Mouse (Mus musculus) limb, embryonic 10.5 days (tissue): Measurements from ENCODE around the gene Fthl17b. TPM values are rescaled to one million over a fixed set of nuclear protein-coding genes. Genes with fewer than 3 reads are reported as not detected.
A peak's percentile ranks its signal among the peaks of the same experiment; 100 is the strongest.
"Not testable (repeated sequence)": the region's sequence is repeated elsewhere in the genome, so short reads cannot be mapped to it uniquely, and the experiment has no call there.

ENCODE experiments used
- DNase-seq: peaks from one replicate; pipeline ENCODE4 v3.0.0-alpha.2; 2017; ENCODE audit warnings: low spot score
- H3K27ac ChIP-seq: fragments of 300-500 bp; sonication (generic); 2 replicates; pipeline ENCODE4 v1.5.1; 2016; ENCODE audit warnings: mild to moderate bottlenecking
- H3K27me3 ChIP-seq: fragments of 300-500 bp; sonication (generic); 2 replicates; pipeline ENCODE4 v1.6.1; 2016; ENCODE audit warnings: low read depth, mild to moderate bottlenecking; ENCODE audit not compliant: poor library complexity, severe bottlenecking
- H3K36me3 ChIP-seq: fragments of 300-500 bp; sonication (generic); 2 replicates; pipeline ENCODE4 v1.6.1; 2016; ENCODE audit warnings: mild to moderate bottlenecking, moderate library complexity
- H3K4me1 ChIP-seq: fragments of 300-500 bp; sonication (generic); 2 replicates; pipeline ENCODE4 v1.6.1; 2016
- H3K4me3 ChIP-seq: fragments of 300-500 bp; sonication (generic); 2 replicates; pipeline ENCODE4 v1.5.1; 2016; ENCODE audit warnings: mild to moderate bottlenecking, moderate library complexity
- H3K9me3 ChIP-seq: fragments of 300-500 bp; sonication (generic); replicated peaks from 2 replicates; pipeline ENCODE4 v1.6.1; 2016; ENCODE audit warnings: mild to moderate bottlenecking
- WGBS: fragments of 180-500 bp; shearing (Covaris S2); methylation state at CpG from one replicate; pipeline ENCODE4 v1.1.7; 2016; 5-methylcytosine and 5-hydroxymethylcytosine counted together
- polyA plus RNA-seq: library from polyadenylated mRNA; unstranded; fragments of >200 nt; fragmentation: Nextera tagmentation; extraction: Ambion mirVana; gene quantifications from 2 replicates; pipeline ENCODE4 v1.2.1, GENCODE M21; 2016

Gene Fthl17b
- not detected in 2 replicates for polyA plus RNA-seq

- DNase-seq, H3K27me3 ChIP-seq, H3K9me3 ChIP-seq, H3K36me3 ChIP-seq, H3K4me3 ChIP-seq, H3K27ac ChIP-seq, H3K4me1 ChIP-seq: not testable (repeated sequence)
- 95% methylated on average over 4 of the region's 11 CpGs for WGBS
These were observed at the start of gene Fthl17b for GRCm38 (mm10) chrX:8962875-8963274. TSS of gene Fthl17b (minus strand) at chrX:8962975.

- not testable (repeated sequence) for H3K27ac ChIP-seq, H3K4me1 ChIP-seq, H3K36me3 ChIP-seq, H3K4me3 ChIP-seq, H3K27me3 ChIP-seq, H3K9me3 ChIP-seq, DNase-seq
- no CpG with 5 or more reads among the region's 9 CpGs for WGBS
These were observed 23.9 kb upstream of the Fthl17b start, which contains the start of gene Fthl17d for GRCm38 (mm10) chrX:8986655-8987054. TSS of gene Fthl17d (minus strand) at chrX:8986755.

- not testable (repeated sequence) for H3K4me3 ChIP-seq, H3K27ac ChIP-seq, H3K27me3 ChIP-seq, DNase-seq, H3K4me1 ChIP-seq, H3K36me3 ChIP-seq, H3K9me3 ChIP-seq
- WGBS, result no CpG with 5 or more reads among the region's 11 CpGs
These were observed 13.7 kb upstream of the Fthl17b start, which contains the start of gene Fthl17c for GRCm38 (mm10) chrX:8976459-8976858. TSS of gene Fthl17c (minus strand) at chrX:8976559.

DNA sequence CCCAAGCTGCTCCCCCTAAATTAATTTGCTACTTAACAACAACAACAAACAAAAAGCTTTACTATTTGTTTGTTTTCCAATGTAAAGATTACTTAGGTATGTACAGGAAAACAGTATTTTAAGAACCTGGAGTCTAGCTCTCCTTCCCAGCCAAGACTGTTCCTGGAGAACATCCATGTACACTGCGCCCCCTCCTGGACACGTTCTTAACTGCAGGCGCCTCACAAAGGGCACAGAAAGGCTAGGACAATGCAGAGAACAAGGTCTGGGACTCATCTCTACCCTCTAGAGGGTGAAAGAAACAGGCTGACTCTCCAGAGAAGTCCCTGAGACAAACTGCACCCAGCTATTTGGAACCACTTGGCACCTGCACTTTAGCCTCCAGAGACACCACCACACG is 1.8 kb upstream of the Fthl17b start:
- WGBS, result 48% methylated on average over 4 of the region's 4 CpGs
- not testable (repeated sequence) for H3K27ac ChIP-seq, H3K9me3 ChIP-seq, H3K36me3 ChIP-seq, H3K27me3 ChIP-seq, H3K4me3 ChIP-seq, DNase-seq, H3K4me1 ChIP-seq

DNA sequence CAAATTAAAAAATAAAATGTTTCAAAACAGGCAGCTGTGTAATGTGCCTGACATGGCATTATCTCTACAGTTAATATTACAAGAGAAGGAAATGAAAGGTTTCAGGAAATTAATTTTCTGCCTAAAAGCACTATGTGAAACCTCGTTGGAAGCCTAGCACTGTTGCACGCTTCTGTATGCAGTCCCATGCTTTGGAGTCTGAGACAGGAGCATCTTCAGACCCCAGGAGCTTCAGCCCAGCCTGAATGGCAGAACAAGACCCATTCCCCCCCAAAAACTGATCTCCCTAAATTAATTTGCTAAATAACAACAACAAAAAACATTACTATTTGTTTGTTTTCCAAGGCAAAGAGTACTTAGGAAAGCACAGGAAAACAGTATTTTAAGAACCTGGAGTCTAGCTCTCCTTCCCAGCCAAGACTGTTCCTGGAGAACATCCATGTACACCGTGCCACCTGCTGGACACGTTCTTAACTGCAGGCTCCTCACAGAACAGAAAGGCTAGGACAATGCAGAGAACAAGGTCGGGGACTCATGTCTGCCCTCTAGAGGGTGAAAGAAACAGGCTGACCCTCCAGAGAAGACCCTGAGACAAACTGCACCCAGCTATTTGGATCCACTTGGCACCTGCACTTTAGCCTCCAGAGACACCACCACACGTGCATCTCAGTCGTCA is 14.5 kb downstream of the Fthl17b start:
- H3K4me3 ChIP-seq, H3K4me1 ChIP-seq, H3K27me3 ChIP-seq, H3K36me3 ChIP-seq, H3K27ac ChIP-seq, H3K9me3 ChIP-seq: not testable (repeated sequence)
- peak; percentile 74 for DNase-seq
- 20% methylated on average over 7 of the region's 7 CpGs for WGBS

- WGBS, result 86% methylated on average over 8 of the region's 8 CpGs
- H3K27me3 ChIP-seq, result no peaks in the 10 kb centered on the region
- no peak for DNase-seq
- no peak overlapping the region for H3K27ac ChIP-seq
- no peaks in the 10 kb centered on the region for H3K4me1 ChIP-seq
- no peak overlapping the region for H3K4me3 ChIP-seq
- H3K9me3 ChIP-seq, result no peaks in the 10 kb centered on the region
- H3K36me3 ChIP-seq, result no peaks in the 10 kb centered on the region
These were observed 18.7 kb downstream of the Fthl17b start for GRCm38 (mm10) chrX:8944041-8944440.

DNA sequence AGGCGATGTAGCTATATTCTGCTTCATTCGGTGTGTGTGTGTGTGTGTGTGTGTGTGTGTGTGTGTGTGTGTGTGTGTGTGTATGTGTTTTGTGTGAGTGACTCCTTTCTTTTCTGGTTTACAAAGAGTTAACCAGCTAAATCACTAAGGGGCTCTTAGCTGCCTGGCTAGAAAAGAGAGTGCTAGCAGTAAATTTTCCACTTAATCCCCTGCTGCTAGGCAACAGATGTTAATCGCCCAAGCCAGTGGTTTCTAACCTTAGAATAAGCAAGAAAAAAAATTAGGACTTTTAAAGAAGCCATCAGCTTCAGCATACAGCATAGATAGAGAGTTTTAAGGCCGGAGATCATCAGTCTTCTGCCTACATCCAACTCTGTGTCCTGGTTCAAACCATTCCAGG is 35.5 kb downstream of the Fthl17b start:
- Histone ChIP-seq H3K4me3 (no peak overlapping the region), H3K4me1 (no peaks in the 10 kb centered on the region), H3K9me3 (no peaks in the 10 kb centered on the region), H3K27me3 (no peaks in the 10 kb centered on the region), H3K27ac (no peak overlapping the region), H3K36me3 (no peaks in the 10 kb centered on the region)
- DNase-seq, result no peak
- WGBS, result 43% methylated on average over 4 of the region's 4 CpGs

DNA sequence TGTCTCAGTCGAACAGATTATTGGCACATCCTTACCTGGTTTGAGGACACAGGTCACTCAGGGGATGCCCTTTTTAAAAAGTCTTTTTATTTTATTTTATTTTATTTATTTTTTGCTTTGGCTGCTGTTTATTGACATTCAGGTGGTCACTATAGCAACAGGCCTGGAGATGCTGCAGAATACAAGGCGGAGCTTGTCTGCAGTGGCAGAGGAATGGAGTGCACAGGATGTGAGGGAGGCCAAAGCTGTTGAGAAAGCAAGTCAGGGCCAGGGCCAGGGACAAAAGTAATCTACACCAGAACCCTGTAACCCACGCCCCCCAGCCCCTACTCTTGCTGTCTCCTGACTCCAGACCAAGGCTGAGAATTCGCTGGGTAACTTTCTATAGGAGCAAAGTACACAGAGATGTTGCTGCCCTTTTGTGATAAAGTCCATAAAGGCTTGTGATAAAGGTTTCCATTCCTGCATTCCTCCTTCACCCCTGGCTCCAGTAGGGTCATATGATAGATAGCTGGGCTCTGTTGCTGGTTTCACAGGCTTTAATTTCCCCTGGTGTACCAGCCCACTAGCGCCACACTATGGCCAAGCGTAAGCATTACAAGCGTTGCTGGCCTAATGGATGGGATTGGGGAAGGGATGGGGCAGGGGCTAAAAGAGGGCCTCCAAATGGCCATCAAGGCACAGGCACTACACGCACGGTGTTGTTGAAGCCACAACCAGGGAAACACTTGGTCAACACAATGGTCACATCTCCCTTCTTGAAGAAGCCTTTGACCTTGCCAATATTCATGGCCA is 40.8 kb downstream of the Fthl17b start:
- no peaks in the 10 kb centered on the region for H3K27me3 ChIP-seq
- WGBS, result 57% methylated on average over 9 of the region's 9 CpGs
- H3K4me1 ChIP-seq, result no peaks in the 10 kb centered on the region
- H3K36me3 ChIP-seq, result no peaks in the 10 kb centered on the region
- no peak overlapping the region for H3K27ac ChIP-seq
- no peak overlapping the region for H3K4me3 ChIP-seq
- H3K9me3 ChIP-seq, result no peaks in the 10 kb centered on the region
- no peak for DNase-seq

DNA sequence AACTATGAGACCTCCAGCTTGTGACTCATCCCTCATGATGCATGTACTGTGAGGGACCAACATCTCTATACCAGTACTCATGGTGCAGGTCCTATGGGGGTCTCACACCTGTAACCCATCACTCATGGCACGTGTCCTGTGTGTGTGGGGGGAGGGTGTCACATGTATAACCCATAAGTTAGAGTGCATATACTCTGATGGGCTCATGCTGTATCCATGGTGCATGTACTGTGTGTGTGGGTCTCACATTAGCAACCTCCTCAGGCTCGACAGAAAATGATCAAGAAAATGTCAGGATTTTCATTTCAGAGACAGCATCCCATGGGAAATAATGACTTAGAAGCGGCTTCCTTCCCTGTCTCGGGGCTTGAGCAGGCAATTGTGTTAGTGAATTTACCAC is 41.7 kb downstream of the Fthl17b start:
- no peak overlapping the region for H3K27ac ChIP-seq
- H3K9me3 ChIP-seq, result no peaks in the 10 kb centered on the region
- DNase-seq, result no peak
- no peaks in the 10 kb centered on the region for H3K36me3 ChIP-seq
- H3K27me3 ChIP-seq, result no peaks in the 10 kb centered on the region
- H3K4me3 ChIP-seq, result no peak overlapping the region
- H3K4me1 ChIP-seq, result no peaks in the 10 kb centered on the region
- WGBS, result 90% methylated on average over 4 of the region's 4 CpGs

Other genes starting within 250 kb of the Fthl17b start
- not detected in 2 replicates for gene Ssx9, start 214.5 kb downstream of the Fthl17b start, polyA plus RNA-seq
- gene Ssxb5, start 159.3 kb downstream of the Fthl17b start, polyA plus RNA-seq, result not detected in 2 replicates
- gene Gm6592, start 119.0 kb downstream of the Fthl17b start, polyA plus RNA-seq, result not detected in 2 replicates
- not detected in 2 replicates for gene Gm5751, start 88.7 kb downstream of the Fthl17b start, polyA plus RNA-seq
- gene B630019K06Rik, start 70.6 kb downstream of the Fthl17b start, polyA plus RNA-seq, result 3.8 and 5.7 TPM in 2 replicates
- not detected in 2 replicates for gene Fthl17c, start 13.6 kb upstream of the Fthl17b start, polyA plus RNA-seq
- gene Fthl17d, start 23.8 kb upstream of the Fthl17b start, polyA plus RNA-seq, result not detected in 2 replicates
- gene Fthl17e, start 70.5 kb upstream of the Fthl17b start, polyA plus RNA-seq, result not detected in 2 replicates
- gene Fthl17f, start 100.0 kb upstream of the Fthl17b start, polyA plus RNA-seq, result not detected in 2 replicates
- gene 4930402K13Rik, start 141.6 kb upstream of the Fthl17b start, polyA plus RNA-seq, result not detected in 2 replicates
- gene Lancl3, start 236.9 kb upstream of the Fthl17b start, polyA plus RNA-seq, result 0.09 and 0.18 TPM in 2 replicates